Mouse (Mus musculus) urinary bladder, adult 18-20 months (tissue): ENCODE data around the gene Camkmt.

Experiments used
- DNase-seq, 2 experiments: peaks; one replicate each; pipeline ENCODE4 v3.0.0; 2022; ENCODE audit warnings: low spot score in 2 of 2, mixed read lengths in 2 of 2

The Camkmt gene

DNA sequence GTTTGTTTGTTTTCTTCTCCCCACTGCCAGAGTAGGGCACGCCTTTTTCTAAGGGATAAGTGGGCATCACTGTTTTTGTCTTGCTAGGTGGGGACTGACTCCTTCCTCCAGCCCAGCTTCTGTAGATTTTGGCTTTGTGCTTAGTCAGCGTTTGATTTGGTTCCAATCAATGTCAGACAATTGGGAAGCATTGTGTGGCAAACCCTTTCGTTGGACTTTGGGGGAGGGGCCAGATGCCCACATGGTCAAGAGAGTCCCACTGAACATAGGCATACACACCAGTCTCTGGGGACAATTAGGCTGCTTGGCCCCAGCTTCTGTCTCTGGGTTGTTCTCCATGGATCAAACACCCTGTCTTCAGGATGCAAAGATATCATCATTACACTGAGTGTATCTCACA is 371.2 kb downstream of the Camkmt start:
- no peak for DNase-seq

DNA sequence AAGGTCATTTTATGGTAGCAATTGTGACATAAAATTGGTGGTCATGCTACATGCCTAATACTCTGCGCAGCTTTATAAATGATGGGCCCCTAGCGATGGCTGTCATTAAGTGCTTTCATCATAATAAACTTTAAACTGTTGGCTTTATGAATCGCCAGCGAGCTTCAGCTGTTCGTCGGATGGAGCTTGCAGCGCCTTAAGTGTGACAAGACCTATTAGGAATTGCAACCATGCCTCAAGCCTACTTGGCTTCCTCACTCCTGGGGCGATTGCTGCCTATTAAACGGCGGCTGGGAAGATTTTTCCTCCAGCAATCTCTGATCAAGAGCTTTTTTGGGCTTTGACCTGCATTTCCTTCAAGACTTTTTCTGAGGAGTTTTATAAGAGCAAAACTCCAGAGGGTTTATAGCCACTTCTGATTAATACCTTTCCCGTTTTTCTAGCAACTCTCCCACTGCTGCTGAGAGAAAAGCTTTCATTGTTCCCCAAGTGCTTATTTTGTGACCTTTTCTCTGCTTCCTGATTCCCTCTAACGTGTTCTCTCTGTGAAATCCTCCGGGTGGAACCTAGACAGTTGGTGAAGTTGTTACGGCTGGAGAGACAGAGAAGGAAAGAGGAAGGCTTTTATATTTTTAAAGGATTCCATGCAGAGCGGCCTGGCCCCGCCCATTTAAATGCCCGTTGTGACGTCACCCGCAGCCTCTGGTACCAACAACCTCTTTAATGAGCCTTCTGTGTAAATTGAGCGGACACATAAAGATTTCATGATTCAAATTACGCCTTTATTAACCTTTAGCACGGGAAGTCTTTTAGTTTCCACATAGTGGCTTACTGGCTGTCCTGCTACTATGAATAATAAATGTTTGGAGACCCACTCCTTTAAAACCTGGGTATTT is 373.4 kb downstream of the Camkmt start:
- DNase-seq: no peak

- DNase-seq: no peak
These were observed 374.4 kb downstream of the Camkmt start for GRCm38 (mm10) chr17:85464466-85465411.

- DNase-seq: no peak
These were observed 379.4 kb downstream of the Camkmt start for GRCm38 (mm10) chr17:85469776-85470175.

DNA sequence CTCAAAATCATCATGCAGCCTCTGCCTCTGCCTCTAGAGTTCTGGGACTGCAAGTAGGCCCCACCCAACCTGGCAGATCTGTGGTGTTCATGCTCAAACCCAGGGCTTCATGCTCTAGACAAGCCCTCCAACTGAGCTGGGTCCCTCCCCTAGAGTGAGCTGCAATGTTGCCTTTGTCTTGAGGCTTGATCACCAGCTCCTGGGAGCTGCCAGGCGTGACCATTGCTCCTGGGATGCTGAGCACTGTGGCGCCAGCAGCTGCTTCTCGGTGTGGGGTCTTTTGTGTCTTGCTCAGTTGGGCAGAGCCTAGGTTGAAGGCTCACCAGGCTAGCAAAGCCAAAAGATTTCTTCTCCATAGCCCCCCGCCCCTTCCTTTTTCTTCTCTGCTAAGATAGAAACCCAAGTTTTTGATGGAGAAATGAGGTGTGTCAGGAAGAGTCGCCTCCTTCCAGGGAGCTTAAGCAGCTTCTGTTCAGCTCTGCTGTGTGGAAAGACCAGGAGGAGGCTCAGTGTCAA is 382.4 kb downstream of the Camkmt start:
- DNase-seq: no peak

- no peak for DNase-seq
These were observed 382.9 kb downstream of the Camkmt start for GRCm38 (mm10) chr17:85473217-85473616.

GRCm38 (mm10) chr17:85473881-85474280 is 383.5 kb downstream of the Camkmt start:
- no peak for DNase-seq

DNA sequence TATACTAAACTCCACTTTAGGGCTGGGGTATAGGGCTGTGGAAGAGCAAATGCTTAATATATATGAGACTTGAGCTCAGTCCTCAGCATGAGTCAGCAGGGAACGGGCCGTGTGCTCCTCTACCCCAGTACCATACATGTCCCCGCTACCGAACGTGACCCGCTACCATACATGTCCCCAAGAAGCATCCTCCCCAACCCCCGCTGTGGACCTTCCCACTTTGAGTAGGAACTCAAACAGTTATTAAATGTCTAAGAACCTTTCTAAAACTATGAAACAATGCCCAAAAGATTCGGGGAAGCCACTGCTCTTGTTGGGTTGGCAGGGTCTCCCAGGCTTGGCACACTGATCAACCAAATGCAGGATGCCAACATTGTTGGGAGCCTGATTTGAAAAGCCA is 390.9 kb downstream of the Camkmt start:
- no peak for DNase-seq

- no peak for DNase-seq
These were observed 392.7 kb downstream of the Camkmt start for GRCm38 (mm10) chr17:85483086-85483485.

- DNase-seq: no peak
These were observed 393.7 kb downstream of the Camkmt start for GRCm38 (mm10) chr17:85484015-85484414.

GRCm38 (mm10) chr17:85484526-85484925 is 394.2 kb downstream of the Camkmt start:
- DNase-seq: no peak

GRCm38 (mm10) chr17:85485065-85485945 is 395.0 kb downstream of the Camkmt start:
- no peak for DNase-seq

- DNase-seq: no peak
These were observed 395.7 kb downstream of the Camkmt start for GRCm38 (mm10) chr17:85485946-85486533.

GRCm38 (mm10) chr17:85486585-85487480 is 396.5 kb downstream of the Camkmt start:
- DNase-seq: no peak

DNA sequence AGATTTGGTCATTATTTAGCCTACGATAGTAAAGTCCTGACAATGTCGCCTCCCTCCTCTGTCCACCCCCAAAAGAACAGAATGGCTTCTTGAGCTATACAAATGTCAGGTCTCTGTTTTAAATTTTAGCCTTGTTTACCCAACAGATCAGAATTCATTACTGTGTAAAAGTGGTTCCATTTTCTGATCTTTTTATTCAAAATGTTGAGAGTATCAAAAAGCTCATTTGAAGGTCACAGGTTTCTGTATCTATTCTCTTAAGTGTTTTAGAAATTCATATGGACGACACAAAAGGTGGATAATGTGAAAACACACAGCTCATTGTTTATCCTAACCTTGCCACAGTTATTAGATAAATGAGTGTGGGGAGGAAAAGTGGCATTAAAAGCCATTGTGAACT is 397.2 kb downstream of the Camkmt start:
- DNase-seq: no peak

GRCm38 (mm10) chr17:85488601-85489487 is 398.5 kb downstream of the Camkmt start:
- DNase-seq: no peak

GRCm38 (mm10) chr17:85489488-85489980 is 399.2 kb downstream of the Camkmt start:
- no peak for DNase-seq

- DNase-seq: no peak
These were observed 401.1 kb downstream of the Camkmt start for GRCm38 (mm10) chr17:85491491-85491890.

- DNase-seq: no peak
These were observed 403.2 kb downstream of the Camkmt start for GRCm38 (mm10) chr17:85493521-85493920.
